27 mouse cellular contexts compared by ENCODE assay signal in genomic region chr10:76785312-76785711, GRCm38 (mm10). TPM values are rescaled to one million over a fixed set of nuclear protein-coding genes. Genes with fewer than 3 reads are reported as not detected.
"Had no signal": no experiment of that assay in that cellular context is flagged by ENCODE, and none has a peak within 500 bp of the region (broad histone marks: within the 10 kb centered on the region; RNA-seq: fewer than 3 reads in every experiment).

No protein-coding gene starts in this region.

- H3K4me3 ChIP-seq: heart, adult 2 months; heart, embryonic 13.5 days; heart, embryonic 15.5 days; hindbrain, embryonic 13.5 days; hindbrain, embryonic 15.5 days; kidney, embryonic 15.5 days; limb, embryonic 13.5 days; limb, embryonic 15.5 days; liver, embryonic 12.5 days had no signal

- H3K27ac ChIP-seq: heart, adult 2 months; heart, embryonic 13.5 days; heart, embryonic 15.5 days; hindbrain, embryonic 13.5 days; hindbrain, embryonic 15.5 days; hindbrain, postnatal 0 days; kidney, embryonic 15.5 days; kidney, postnatal 0 days; limb, embryonic 13.5 days; limb, embryonic 15.5 days; liver, embryonic 12.5 days; liver, embryonic 14.5 days had no signal

- H3K27me3 ChIP-seq: heart, embryonic 13.5 days; heart, embryonic 15.5 days; hindbrain, embryonic 13.5 days; hindbrain, embryonic 15.5 days; kidney, embryonic 15.5 days; limb, embryonic 13.5 days; limb, embryonic 15.5 days; liver, embryonic 12.5 days had no signal

- H3K4me1 ChIP-seq: heart, embryonic 15.5 days; kidney, embryonic 15.5 days; limb, embryonic 13.5 days; limb, embryonic 15.5 days; liver, embryonic 12.5 days had no signal

- H3K9me3 ChIP-seq: heart, embryonic 13.5 days; heart, embryonic 15.5 days; hindbrain, embryonic 13.5 days; hindbrain, embryonic 15.5 days; kidney, embryonic 15.5 days; limb, embryonic 13.5 days; limb, embryonic 15.5 days; liver, embryonic 12.5 days had no signal

- H3K36me3 ChIP-seq: heart, embryonic 13.5 days; heart, embryonic 15.5 days; hindbrain, embryonic 15.5 days; liver, embryonic 12.5 days had no signal

- H3K9ac ChIP-seq: heart, embryonic 13.5 days; heart, embryonic 15.5 days; hindbrain, embryonic 13.5 days; hindbrain, embryonic 15.5 days; kidney, embryonic 15.5 days; limb, embryonic 13.5 days; limb, embryonic 15.5 days; liver, embryonic 12.5 days; liver, embryonic 14.5 days had no signal

- ATAC-seq: hindbrain, postnatal 0 days; intestine, embryonic 16.5 days; liver, embryonic 12.5 days had no signal

- H3K4me2 ChIP-seq: heart, embryonic 11.5 days; heart, embryonic 13.5 days; heart, embryonic 15.5 days; hindbrain, embryonic 13.5 days; hindbrain, embryonic 15.5 days; kidney, embryonic 15.5 days; limb, embryonic 13.5 days; limb, embryonic 15.5 days; liver, embryonic 12.5 days had no signal

- DNase-seq: gastrocnemius, postnatal 14 days; gastrocnemius, postnatal 36 days; heart, adult 11 months; heart, adult 2 months; heart, postnatal 14 days; heart, postnatal 36 days; kidney, adult 11 months; kidney, adult 8-10 months; kidney, postnatal 14 days; kidney, postnatal 36 days; layer of hippocampus, adult 9-11 months; layer of hippocampus, postnatal 36 days; left cerebral cortex, postnatal 4 days had no signal

RNA-seq across cellular contexts. Expression of gene Col6a1, which starts 59.3 kb away (rescaled TPM):
- total RNA-seq: hematopoietic stem cell, adult 5-6 weeks had no signal
